Mouse (Mus musculus) limb, embryonic 13.5 days (tissue): ENCODE measurements around the gene Dnmt3a. TPM values are rescaled to one million over a fixed set of nuclear protein-coding genes. Genes with fewer than 3 reads are reported as not detected.

ENCODE experiments used
- ATAC-seq: fragments of 200-750 bp; cut with Nextera tagmentation; 2 replicates; pipeline ENCODE4 v1.8.0; 2017; ENCODE audit warnings: low read depth, moderate number of reproducible peaks, moderate TSS enrichment; ENCODE audit not compliant: low FRiP score
- H3K27ac ChIP-seq: fragments of 300-500 bp; sonication (generic); 2 replicates; pipeline ENCODE4 v1.5.1; 2015; ENCODE audit warnings: inconsistent platforms, mild to moderate bottlenecking, moderate library complexity
- H3K27me3 ChIP-seq: fragments of 300-500 bp; sonication (generic); 2 replicates; pipeline ENCODE4 v1.6.1; 2015; ENCODE audit warnings: mild to moderate bottlenecking, inconsistent platforms
- H3K36me3 ChIP-seq: fragments of 300-500 bp; sonication (generic); 2 replicates; pipeline ENCODE4 v1.6.1; 2015; ENCODE audit warnings: inconsistent platforms, mild to moderate bottlenecking, moderate library complexity
- H3K4me1 ChIP-seq: fragments of 300-500 bp; sonication (generic); 2 replicates; pipeline ENCODE4 v1.6.1; 2015; ENCODE audit warnings: inconsistent platforms
- H3K4me2 ChIP-seq: fragments of 300-500 bp; sonication (generic); replicated peaks from 2 replicates; pipeline ENCODE4 v1.6.1; 2015; ENCODE audit warnings: inconsistent platforms, mild to moderate bottlenecking, moderate library complexity
- H3K4me3 ChIP-seq: fragments of 300-500 bp; sonication (generic); 2 replicates; pipeline ENCODE4 v1.5.1; 2015; ENCODE audit warnings: moderate library complexity, mild to moderate bottlenecking, inconsistent platforms
- H3K9ac ChIP-seq: fragments of 300-500 bp; sonication (generic); 2 replicates; pipeline ENCODE4 v1.6.1; 2015; ENCODE audit warnings: mild to moderate bottlenecking, inconsistent platforms
- H3K9me3 ChIP-seq: fragments of 300-500 bp; sonication (generic); 2 replicates; pipeline ENCODE4 v1.6.1; 2016; ENCODE audit warnings: inconsistent platforms
- WGBS: fragments of 180-500 bp; shearing (Covaris S2); methylation state at CpG from one replicate; pipeline ENCODE4 v1.1.7; 2015; 5-methylcytosine and 5-hydroxymethylcytosine counted together
- polyA plus RNA-seq: library from polyadenylated mRNA; unstranded; fragments of >200 nt; fragmentation: Nextera tagmentation; extraction: Ambion mirVana; gene quantifications from 2 replicates; pipeline ENCODE4 v1.2.1, GENCODE M21; 2015

Dnmt3a gene
- polyA plus RNA-seq, 1 experiment from 2014 or later: 200 TPM

GRCm38 (mm10) chr12:3809520-3810180 lies 3.8 kb downstream of the Dnmt3a start:
- H3K27ac ChIP-seq: no peak overlapping the region; the same call in 1 of the 2 replicates
- 75% methylated on average over 7 of the region's 7 CpGs for WGBS
- H3K4me3 ChIP-seq: peak overlapping the region; percentile 93; the same call in 1 of the 2 replicates
- ATAC-seq: no peak
- H3K36me3 ChIP-seq: 0 out of 2 replicates have a peak, but pooled peaks cover 8% of the 10 kb centered on the region
- peaks cover 56% of the 10 kb centered on the region for H3K4me1 ChIP-seq
- no peaks in the 10 kb centered on the region for H3K27me3 ChIP-seq
- no peaks in the 10 kb centered on the region for H3K9me3 ChIP-seq
- peak overlapping the region; percentile 40 for H3K4me2 ChIP-seq
- H3K9ac ChIP-seq: no peak overlapping the region

GRCm38 (mm10) chr12:3810455-3810854 lies 4.6 kb downstream of the Dnmt3a start:
- peak overlapping the region; percentile 44; the same call in 1 of the 2 replicates for H3K27ac ChIP-seq
- H3K4me2 ChIP-seq: peak overlapping the region; percentile 40
- H3K4me1 ChIP-seq: peaks cover 60% of the 10 kb centered on the region
- WGBS: 14% methylated on average over 4 of the region's 4 CpGs
- H3K36me3 ChIP-seq: 0 out of 2 replicates have a peak, but pooled peaks cover 11% of the 10 kb centered on the region
- no peaks in the 10 kb centered on the region for H3K27me3 ChIP-seq
- no peak for ATAC-seq
- no peak overlapping the region for H3K9ac ChIP-seq
- no peak overlapping the region for H3K4me3 ChIP-seq
- H3K9me3 ChIP-seq: no peaks in the 10 kb centered on the region

- peaks cover 53% of the 10 kb centered on the region for H3K4me1 ChIP-seq
- H3K27ac ChIP-seq: 0 out of 2 replicates have a peak overlapping the region, but pooled peaks have one; percentile 55
- H3K9ac ChIP-seq: no peak overlapping the region
These were observed 5.8 kb downstream of the Dnmt3a start for GRCm38 (mm10) chr12:3811596-3811995.

GRCm38 (mm10) chr12:3812251-3812650 lies 6.4 kb downstream of the Dnmt3a start:
- peaks cover 58% of the 10 kb centered on the region for H3K4me1 ChIP-seq

More at GRCm38 (mm10) chr12:3811596-3811995, 5.8 kb downstream of the Dnmt3a start:
- no peaks in the 10 kb centered on the region for H3K9me3 ChIP-seq
- no peak for ATAC-seq
- no peaks in the 10 kb centered on the region for H3K27me3 ChIP-seq
- H3K4me2 ChIP-seq: peak overlapping the region; percentile 40
- H3K4me3 ChIP-seq: no peak overlapping the region
- WGBS: 18% methylated on average over 5 of the region's 5 CpGs
- 0 out of 2 replicates have a peak, but pooled peaks cover 12% of the 10 kb centered on the region for H3K36me3 ChIP-seq

GRCm38 (mm10) chr12:3813138-3813537 lies 7.3 kb downstream of the Dnmt3a start:
- Histone ChIP-seq H3K4me3 (no peak overlapping the region), H3K27ac (no peak overlapping the region), H3K36me3 (peaks cover 16% of the 10 kb centered on the region; the same call in 1 of the 2 replicates), H3K9me3 (no peaks in the 10 kb centered on the region), H3K4me1 (peaks cover 64% of the 10 kb centered on the region), H3K9ac (no peak overlapping the region), H3K27me3 (no peaks in the 10 kb centered on the region), H3K4me2 (no peak overlapping the region)
- no peak for ATAC-seq
- WGBS: 89% methylated on average over 8 of the region's 8 CpGs

More at GRCm38 (mm10) chr12:3812251-3812650, 6.4 kb downstream of the Dnmt3a start:
- H3K9me3 ChIP-seq: no peaks in the 10 kb centered on the region
- 52% methylated on average over 6 of the region's 6 CpGs for WGBS
- H3K36me3 ChIP-seq: 0 out of 2 replicates have a peak, but pooled peaks cover 12% of the 10 kb centered on the region
- no peak for ATAC-seq
- no peaks in the 10 kb centered on the region for H3K27me3 ChIP-seq
- H3K27ac ChIP-seq: peak overlapping the region; percentile 22; the same call in 1 of the 2 replicates
- H3K4me3 ChIP-seq: no peak overlapping the region
- no peak overlapping the region for H3K4me2 ChIP-seq
- no peak overlapping the region for H3K9ac ChIP-seq

GRCm38 (mm10) chr12:3815386-3815785 lies 9.6 kb downstream of the Dnmt3a start:
- H3K36me3 ChIP-seq: peaks cover 16% of the 10 kb centered on the region; the same call in 1 of the 2 replicates
- 50% methylated on average over 6 of the region's 6 CpGs for WGBS
- no peak overlapping the region for H3K9ac ChIP-seq
- H3K27me3 ChIP-seq: no peaks in the 10 kb centered on the region
- H3K27ac ChIP-seq: no peak overlapping the region
- ATAC-seq: no peak
- H3K4me3 ChIP-seq: no peak overlapping the region
- no peaks in the 10 kb centered on the region for H3K9me3 ChIP-seq
- H3K4me1 ChIP-seq: peaks cover 64% of the 10 kb centered on the region
- no peak overlapping the region for H3K4me2 ChIP-seq

GRCm38 (mm10) chr12:3817033-3817432 lies 11.2 kb downstream of the Dnmt3a start:
- Histone ChIP-seq H3K36me3 (peaks cover 21% of the 10 kb centered on the region; the same call in 1 of the 2 replicates), H3K4me3 (no peak overlapping the region), H3K27ac (no peak overlapping the region), H3K4me2 (no peak overlapping the region), H3K9me3 (no peaks in the 10 kb centered on the region), H3K27me3 (no peaks in the 10 kb centered on the region), H3K4me1 (peaks cover 50% of the 10 kb centered on the region), H3K9ac (no peak overlapping the region)
- ATAC-seq: no peak
- WGBS: 64% methylated on average over 7 of the region's 7 CpGs

- WGBS: 80% methylated on average over 5 of the region's 5 CpGs
These were observed 11.8 kb downstream of the Dnmt3a start for GRCm38 (mm10) chr12:3817566-3817965.

GRCm38 (mm10) chr12:3819899-3820298 lies 14.1 kb downstream of the Dnmt3a start:
- peaks cover 68% of the 10 kb centered on the region for H3K4me1 ChIP-seq
- H3K4me2 ChIP-seq: no peak overlapping the region
- H3K4me3 ChIP-seq: no peak overlapping the region
- no peak overlapping the region for H3K27ac ChIP-seq
- ATAC-seq: 0 out of 2 replicates have a peak, but pooled peaks have one; percentile 17
- H3K9me3 ChIP-seq: no peaks in the 10 kb centered on the region
- H3K36me3 ChIP-seq: peaks cover 15% of the 10 kb centered on the region; the same call in 1 of the 2 replicates
- H3K27me3 ChIP-seq: no peaks in the 10 kb centered on the region
- WGBS: 48% methylated on average over 4 of the region's 4 CpGs
- no peak overlapping the region for H3K9ac ChIP-seq

More at GRCm38 (mm10) chr12:3817566-3817965, 11.8 kb downstream of the Dnmt3a start:
- Histone ChIP-seq H3K9ac (no peak overlapping the region), H3K36me3 (peaks cover 21% of the 10 kb centered on the region; the same call in 1 of the 2 replicates), H3K4me1 (peaks cover 51% of the 10 kb centered on the region), H3K27me3 (no peaks in the 10 kb centered on the region), H3K4me2 (no peak overlapping the region), H3K9me3 (no peaks in the 10 kb centered on the region), H3K4me3 (no peak overlapping the region), H3K27ac (no peak overlapping the region)
- ATAC-seq: no peak

GRCm38 (mm10) chr12:3823408-3823807 lies 17.6 kb downstream of the Dnmt3a start:
- H3K4me2 ChIP-seq: no peak overlapping the region
- no peak overlapping the region for H3K4me3 ChIP-seq
- H3K27ac ChIP-seq: no peak overlapping the region
- H3K9me3 ChIP-seq: no peaks in the 10 kb centered on the region
- no peak for ATAC-seq
- WGBS: 83% methylated on average over 5 of the region's 5 CpGs
- no peaks in the 10 kb centered on the region for H3K27me3 ChIP-seq
- no peak overlapping the region for H3K9ac ChIP-seq
- H3K36me3 ChIP-seq: peaks cover 5% of the 10 kb centered on the region; the same call in 1 of the 2 replicates
- H3K4me1 ChIP-seq: peaks cover 60% of the 10 kb centered on the region

- no peak for ATAC-seq
- Histone ChIP-seq H3K4me2 (no peak overlapping the region), H3K27ac (no peak overlapping the region), H3K27me3 (no peaks in the 10 kb centered on the region), H3K9ac (no peak overlapping the region), H3K4me3 (no peak overlapping the region), H3K4me1 (peaks cover 43% of the 10 kb centered on the region), H3K36me3 (peaks cover 12% of the 10 kb centered on the region), H3K9me3 (no peaks in the 10 kb centered on the region)
- WGBS: 77% methylated on average over 5 of the region's 5 CpGs
These were observed 19.3 kb downstream of the Dnmt3a start for GRCm38 (mm10) chr12:3824906-3825713.

- Histone ChIP-seq H3K9me3 (no peaks in the 10 kb centered on the region), H3K4me3 (no peak overlapping the region), H3K27me3 (no peaks in the 10 kb centered on the region), H3K9ac (no peak overlapping the region), H3K36me3 (peaks cover 13% of the 10 kb centered on the region), H3K27ac (no peak overlapping the region), H3K4me2 (no peak overlapping the region), H3K4me1 (peaks cover 40% of the 10 kb centered on the region)
- 42% methylated on average over 12 of the region's 12 CpGs for WGBS
- ATAC-seq: 0 out of 2 replicates have a peak, but pooled peaks have one; percentile 55
These were observed 19.9 kb downstream of the Dnmt3a start for GRCm38 (mm10) chr12:3825714-3826080.
